Mouse (Mus musculus): Measurements from ENCODE around the gene Wdhd1. TPM values are rescaled to one million over a fixed set of nuclear protein-coding genes. Genes with fewer than 3 reads are reported as not detected.
"Not testable (repeated sequence)": the region's sequence is repeated elsewhere in the genome, so short reads cannot be mapped to it uniquely, and the experiment has no call there.

Gene Wdhd1
- 10 to 100 TPM; 14.9 to 15.7 TPM for total RNA-seq (2021)
- long read RNA-seq, experiment 1, full-length matches to known transcripts: 3 of 7 reads
- long read RNA-seq, experiment 1, partial matches to known transcripts: 0 of 7 reads
- long read RNA-seq, experiment 1, other reads (novel, unspliced or antisense): 4 of 7 reads
- long read RNA-seq, experiment 2, full-length matches to known transcripts: 8 of 14 reads
- long read RNA-seq, experiment 2, partial matches to known transcripts: 4 of 14 reads
- long read RNA-seq, experiment 2, other reads (novel, unspliced or antisense): 2 of 14 reads

- DNase-seq (ENCODE audit: low spot score in 2 of 2): peak; percentile 90
Observed at GRCm38 (mm10) chr14:47276637-47277393, at the start of gene Wdhd1, which contains the start of gene Socs4. Gene Wdhd1, minus strand, starts transcription at chr14:47276857. Gene Socs4, plus strand, starts transcription at chr14:47276931.

- no peak for DNase-seq (ENCODE audit: low spot score in 2 of 2)
Observed at GRCm38 (mm10) chr14:47325965-47326761, 49.5 kb upstream of the Wdhd1 start.

GRCm38 (mm10) chr14:47321581-47321980 lies 44.9 kb upstream of the Wdhd1 start:
- DNase-seq (ENCODE audit: low spot score in 2 of 2): not testable (repeated sequence)

- no peak for DNase-seq (ENCODE audit: low spot score in 2 of 2)
Observed at GRCm38 (mm10) chr14:47319362-47319761, 42.7 kb upstream of the Wdhd1 start.

- DNase-seq (ENCODE audit: low spot score in 2 of 2): no peak
Observed at GRCm38 (mm10) chr14:47310342-47311181, 33.9 kb upstream of the Wdhd1 start.

GRCm38 (mm10) chr14:47309061-47309460 lies 32.4 kb upstream of the Wdhd1 start:
- DNase-seq (ENCODE audit: low spot score in 2 of 2): no peak

- DNase-seq (ENCODE audit: low spot score in 2 of 2): no peak
Observed at GRCm38 (mm10) chr14:47307669-47308068, 31.0 kb upstream of the Wdhd1 start.

- DNase-seq (ENCODE audit: low spot score in 2 of 2): no peak
Observed at GRCm38 (mm10) chr14:47305933-47306332, 29.3 kb upstream of the Wdhd1 start.

- DNase-seq (ENCODE audit: low spot score in 2 of 2): no peak
Observed at GRCm38 (mm10) chr14:47304814-47305405, 28.3 kb upstream of the Wdhd1 start.

GRCm38 (mm10) chr14:47302885-47303680 lies 26.4 kb upstream of the Wdhd1 start:
- no peak for DNase-seq (ENCODE audit: low spot score in 2 of 2)

GRCm38 (mm10) chr14:47298819-47299261 lies 22.2 kb upstream of the Wdhd1 start:
- DNase-seq (ENCODE audit: low spot score in 2 of 2): peak in 1 of 2 experiments; percentile 19

- no peak for DNase-seq (ENCODE audit: low spot score in 2 of 2)
Observed at GRCm38 (mm10) chr14:47298408-47298792, 21.7 kb upstream of the Wdhd1 start.

GRCm38 (mm10) chr14:47297785-47298407 lies 21.2 kb upstream of the Wdhd1 start, which contains the start of gene Mapk1ip1l:
Gene Mapk1ip1l, plus strand, starts transcription at chr14:47298266.
- DNase-seq (ENCODE audit: low spot score in 2 of 2): peak; percentile 86 to 93

- DNase-seq (ENCODE audit: low spot score in 2 of 2): no peak
Observed at GRCm38 (mm10) chr14:47296232-47296631, 19.6 kb upstream of the Wdhd1 start.

GRCm38 (mm10) chr14:47294136-47294535 lies 17.5 kb upstream of the Wdhd1 start:
- DNase-seq (ENCODE audit: low spot score in 2 of 2): no peak

GRCm38 (mm10) chr14:47291772-47292171 lies 15.1 kb upstream of the Wdhd1 start:
- no peak for DNase-seq (ENCODE audit: low spot score in 2 of 2)

- no peak for DNase-seq (ENCODE audit: low spot score in 2 of 2)
Observed at GRCm38 (mm10) chr14:47287021-47287420, 10.4 kb upstream of the Wdhd1 start.

- no peak for DNase-seq (ENCODE audit: low spot score in 2 of 2)
Observed at GRCm38 (mm10) chr14:47286215-47286614, 9.6 kb upstream of the Wdhd1 start.

- DNase-seq (ENCODE audit: low spot score in 2 of 2): no peak
Observed at GRCm38 (mm10) chr14:47285271-47285670, 8.6 kb upstream of the Wdhd1 start.

Data from adrenal gland, postnatal 4 days (tissue).